Mouse (Mus musculus): ENCODE results near the gene Scarf1.

The Scarf1 gene

GRCm38 (mm10) chr11:75512301-75513018 is 880 bp upstream of the Scarf1 start:
- no peak for DNase-seq (ENCODE audit: low spot score in 2 of 2)

- DNase-seq (ENCODE audit: low spot score in 2 of 2), result no peak
Observed at GRCm38 (mm10) chr11:75515186-75515585, 1.8 kb downstream of the Scarf1 start.

- DNase-seq (ENCODE audit: low spot score in 2 of 2), result no peak
Observed at GRCm38 (mm10) chr11:75519834-75520633, 6.7 kb downstream of the Scarf1 start.

GRCm38 (mm10) chr11:75521609-75522008 is 8.3 kb downstream of the Scarf1 start:
- no peak for DNase-seq (ENCODE audit: low spot score in 2 of 2)

- no peak for DNase-seq (ENCODE audit: low spot score in 2 of 2)
Observed at GRCm38 (mm10) chr11:75522793-75523192, 9.5 kb downstream of the Scarf1 start.

- no peak for DNase-seq (ENCODE audit: low spot score in 2 of 2)
Observed at GRCm38 (mm10) chr11:75525531-75526125, 12.3 kb downstream of the Scarf1 start.

GRCm38 (mm10) chr11:75526943-75527342 is 13.6 kb downstream of the Scarf1 start:
- no peak for DNase-seq (ENCODE audit: low spot score in 2 of 2)

- DNase-seq (ENCODE audit: low spot score in 2 of 2), result no peak
Observed at GRCm38 (mm10) chr11:75529771-75530170, 16.4 kb downstream of the Scarf1 start.

GRCm38 (mm10) chr11:75530325-75530724 is 17.0 kb downstream of the Scarf1 start:
- peak; percentile 96 to 99 for DNase-seq (ENCODE audit: low spot score in 2 of 2)

- peak in 1 of 2 experiments; percentile 31 for DNase-seq (ENCODE audit: low spot score in 2 of 2)
Observed at GRCm38 (mm10) chr11:75530845-75531373, 17.6 kb downstream of the Scarf1 start.

GRCm38 (mm10) chr11:75531469-75532242 is 18.3 kb downstream of the Scarf1 start, which contains the start of gene Slc43a2:
Slc43a2 (plus strand) TSS chr11:75531694.
- DNase-seq (ENCODE audit: low spot score in 2 of 2), result peak; percentile 81 to 87

- DNase-seq (ENCODE audit: low spot score in 2 of 2), result peak in 1 of 2 experiments; percentile 21
Observed at GRCm38 (mm10) chr11:75532340-75533277, 19.3 kb downstream of the Scarf1 start.

GRCm38 (mm10) chr11:75533314-75534015 is 20.1 kb downstream of the Scarf1 start:
- DNase-seq (ENCODE audit: low spot score in 2 of 2), result no peak

- DNase-seq (ENCODE audit: low spot score in 2 of 2), result no peak
Observed at GRCm38 (mm10) chr11:75534286-75535033, 21.1 kb downstream of the Scarf1 start.

GRCm38 (mm10) chr11:75535106-75535795 is 21.9 kb downstream of the Scarf1 start:
- DNase-seq (ENCODE audit: low spot score in 2 of 2), result no peak

- no peak for DNase-seq (ENCODE audit: low spot score in 2 of 2)
Observed at GRCm38 (mm10) chr11:75536255-75537024, 23.1 kb downstream of the Scarf1 start.

- DNase-seq (ENCODE audit: low spot score in 2 of 2), result no peak
Observed at GRCm38 (mm10) chr11:75537025-75537414, 23.7 kb downstream of the Scarf1 start.

All from spleen, postnatal 14 days (tissue).